Mouse (Mus musculus): ENCODE data around the gene Otud1.

GRCm38 (mm10) chr2:19627920-19628608 is 29.5 kb upstream of the Otud1 start:
- TF ChIP-seq EP300 (IDR thresholded peaks at IDR 0.05; ENCODE audit: low read depth) (no peak), CTCF (IDR thresholded peaks at IDR 0.05; ENCODE audit: low read depth) (no peak)
